Mouse (Mus musculus): ENCODE results near the gene Zc3h6. TPM values are rescaled to one million over a fixed set of nuclear protein-coding genes. Genes with fewer than 3 reads are reported as not detected.

Zc3h6 gene
- total RNA-seq, 1 experiment: 0.98 TPM

- H3K9ac ChIP-seq (ENCODE audit: insufficient read depth, low read depth, low read length, poor library complexity, severe bottlenecking): no peak overlapping the region
- DNase-seq (ENCODE audit: low read depth, low spot score): no peak
- H3K4me3 ChIP-seq (ENCODE audit: insufficient read depth in 1 of 2, low read depth in 1 of 2, low read length in 2 of 2, poor library complexity in 1 of 2, severe bottlenecking in 1 of 2): no peak overlapping the region
- H3K9me3 ChIP-seq (ENCODE audit: control insufficient read depth, insufficient read depth, low read depth, low read length): no peaks in the 10 kb centered on the region
- TF ChIP-seq ZNF384 (IDR thresholded peaks at IDR 0.05; ENCODE audit: low read depth, low read length) (no peak), MAFK (IDR thresholded peaks at IDR 0.05; ENCODE audit: insufficient read depth, low read depth, low read length) (no peak), CHD2 (IDR thresholded peaks at IDR 0.05; ENCODE audit: low read depth, low read length) (no peak), HCFC1 (IDR thresholded peaks at IDR 0.05; ENCODE audit: borderline replicate concordance, insufficient read depth, low read length) (no peak), ZC3H11A (IDR thresholded peaks at IDR 0.05; ENCODE audit: borderline replicate concordance, low read depth, low read length) (no peak)
- H3K36me3 ChIP-seq (ENCODE audit: control insufficient read depth, insufficient read depth, low read length, poor library complexity, severe bottlenecking): peaks cover 7% of the 10 kb centered on the region
- no peak overlapping the region for H3K27ac ChIP-seq (ENCODE audit: insufficient read depth, low read depth, low read length, poor library complexity, severe bottlenecking)
- in situ Hi-C loops (cut with MboI; ENCODE audit: low sequenced_read_pairs in 2 of 2, unreplicated experiment in 2 of 2): no loop called here
- no peaks in the 10 kb centered on the region; a peak in 1 of 4 replicates for H3K4me1 ChIP-seq (ENCODE audit: control insufficient read depth in 2 of 2, insufficient read depth in 2 of 2, low read length in 2 of 2, poor library complexity in 1 of 2)
Observed at GRCm38 (mm10) chr2:128936256-128936655, 30.9 kb upstream of the Zc3h6 start.

DNA sequence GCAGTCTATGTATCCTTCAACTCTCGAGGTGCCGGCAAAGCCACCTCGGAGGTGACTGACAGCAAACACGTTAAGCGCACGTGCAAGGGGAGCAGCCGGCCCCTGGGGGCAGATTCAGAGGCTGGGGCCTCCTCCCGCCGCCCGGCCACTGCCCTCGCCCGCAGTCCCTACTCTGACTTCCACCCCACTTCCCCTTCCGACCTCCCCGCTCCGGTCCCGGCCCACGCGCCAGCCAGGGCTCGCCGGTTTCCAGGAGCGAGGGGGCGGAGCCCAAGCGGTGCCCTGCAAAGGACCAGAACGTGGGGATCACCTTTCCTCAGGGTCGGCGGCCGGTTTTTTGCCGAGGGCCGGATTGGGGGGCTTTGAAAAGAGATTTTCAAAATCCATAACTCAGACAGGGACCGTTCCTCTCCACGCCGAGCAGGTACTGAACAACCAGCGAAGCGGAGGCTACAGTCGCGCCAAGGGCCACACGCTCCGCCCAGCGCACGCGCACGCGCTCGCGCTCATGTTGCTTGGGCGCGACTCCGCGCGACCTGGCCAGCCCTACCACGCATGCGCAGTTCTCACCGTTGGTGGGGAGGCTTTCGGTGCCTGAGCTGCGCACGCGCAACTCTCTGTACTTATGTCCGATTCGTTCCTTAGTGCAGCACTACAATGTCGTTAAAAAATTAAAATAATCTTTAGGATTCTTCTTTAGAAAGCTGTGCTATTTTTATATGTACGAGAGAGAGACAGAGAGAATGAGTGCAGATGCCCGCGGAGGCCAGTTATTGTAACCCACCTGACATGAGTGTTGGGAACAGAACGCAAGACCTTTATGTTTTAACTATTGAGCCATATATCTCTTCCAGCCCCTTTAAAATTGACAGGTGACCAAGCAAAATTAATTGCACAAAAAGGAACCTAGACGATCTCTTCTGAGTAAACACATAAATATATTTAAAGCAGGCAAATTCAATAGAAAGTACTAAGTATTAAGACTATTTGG, 23.4 kb upstream of the Zc3h6 start, which contains the start of gene Zc3h8:
Zc3h8 (minus strand) TSS at position 540 of the 991 bp plus-strand sequence.
- TF ChIP-seq ZC3H11A (IDR thresholded peaks at IDR 0.05; ENCODE audit: borderline replicate concordance, low read depth, low read length) (no peak), HCFC1 (IDR thresholded peaks at IDR 0.05; ENCODE audit: borderline replicate concordance, insufficient read depth, low read length) (peak; percentile 67; the same call in 1 of the 2 replicates), ZNF384 (IDR thresholded peaks at IDR 0.05; ENCODE audit: low read depth, low read length) (no peak), CHD2 (IDR thresholded peaks at IDR 0.05; ENCODE audit: low read depth, low read length) (no peak), MAFK (IDR thresholded peaks at IDR 0.05; ENCODE audit: insufficient read depth, low read depth, low read length) (no peak)
- no peaks in the 10 kb centered on the region for H3K4me1 ChIP-seq (ENCODE audit: control insufficient read depth in 2 of 2, insufficient read depth in 2 of 2, low read length in 2 of 2, poor library complexity in 1 of 2)
- in situ Hi-C loops (cut with MboI; ENCODE audit: low sequenced_read_pairs in 2 of 2, unreplicated experiment in 2 of 2): no loop called here

GRCm38 (mm10) chr2:128947962-128948588, 19.1 kb upstream of the Zc3h6 start:
- Histone ChIP-seq H3K4me3 (ENCODE audit: insufficient read depth in 1 of 2, low read depth in 1 of 2, low read length in 2 of 2, poor library complexity in 1 of 2, severe bottlenecking in 1 of 2) (no peak overlapping the region), H3K4me1 (ENCODE audit: control insufficient read depth in 2 of 2, insufficient read depth in 2 of 2, low read length in 2 of 2, poor library complexity in 1 of 2) (no peaks in the 10 kb centered on the region), H3K9me3 (ENCODE audit: control insufficient read depth, insufficient read depth, low read depth, low read length) (no peaks in the 10 kb centered on the region), H3K27ac (ENCODE audit: insufficient read depth, low read depth, low read length, poor library complexity, severe bottlenecking) (no peak overlapping the region), H3K36me3 (ENCODE audit: control insufficient read depth, insufficient read depth, low read length, poor library complexity, severe bottlenecking) (no peaks in the 10 kb centered on the region), H3K9ac (ENCODE audit: insufficient read depth, low read depth, low read length, poor library complexity, severe bottlenecking) (no peak overlapping the region)
- in situ Hi-C loops (cut with MboI; ENCODE audit: low sequenced_read_pairs in 2 of 2, unreplicated experiment in 2 of 2): no loop called here
- DNase-seq (ENCODE audit: low read depth, low spot score): peak; percentile 37
- TF ChIP-seq ZNF384 (IDR thresholded peaks at IDR 0.05; ENCODE audit: low read depth, low read length) (no peak), CHD2 (IDR thresholded peaks at IDR 0.05; ENCODE audit: low read depth, low read length) (no peak), HCFC1 (IDR thresholded peaks at IDR 0.05; ENCODE audit: borderline replicate concordance, insufficient read depth, low read length) (no peak), MAFK (IDR thresholded peaks at IDR 0.05; ENCODE audit: insufficient read depth, low read depth, low read length) (no peak), ZC3H11A (IDR thresholded peaks at IDR 0.05; ENCODE audit: borderline replicate concordance, low read depth, low read length) (no peak; the same call in 1 of the 2 replicates)

More for the DNA sequence above, 23.4 kb upstream of the Zc3h6 start, which contains the start of gene Zc3h8:
- H3K36me3 ChIP-seq (ENCODE audit: control insufficient read depth, insufficient read depth, low read length, poor library complexity, severe bottlenecking): 0 out of 2 replicates have a peak, but pooled peaks cover 3% of the 10 kb centered on the region
- H3K9ac ChIP-seq (ENCODE audit: insufficient read depth, low read depth, low read length, poor library complexity, severe bottlenecking): peak within 1 kb of the TSS; percentile 85
- H3K9me3 ChIP-seq (ENCODE audit: control insufficient read depth, insufficient read depth, low read depth, low read length): no peaks in the 10 kb centered on the region
- H3K4me3 ChIP-seq (ENCODE audit: insufficient read depth in 1 of 2, low read depth in 1 of 2, low read length in 2 of 2, poor library complexity in 1 of 2, severe bottlenecking in 1 of 2): peak within 1 kb of the TSS; percentile 76 to 81
- DNase-seq (ENCODE audit: low read depth, low spot score): peak; percentile 91
- peak within 1 kb of the TSS; percentile 43; the same call in 1 of the 2 replicates for H3K27ac ChIP-seq (ENCODE audit: insufficient read depth, low read depth, low read length, poor library complexity, severe bottlenecking)

GRCm38 (mm10) chr2:128954186-128954585, 13.0 kb upstream of the Zc3h6 start:
- TF ChIP-seq HCFC1 (IDR thresholded peaks at IDR 0.05; ENCODE audit: borderline replicate concordance, insufficient read depth, low read length) (no peak), CHD2 (IDR thresholded peaks at IDR 0.05; ENCODE audit: low read depth, low read length) (no peak), MAFK (IDR thresholded peaks at IDR 0.05; ENCODE audit: insufficient read depth, low read depth, low read length) (no peak), ZNF384 (IDR thresholded peaks at IDR 0.05; ENCODE audit: low read depth, low read length) (no peak), ZC3H11A (IDR thresholded peaks at IDR 0.05; ENCODE audit: borderline replicate concordance, low read depth, low read length) (no peak)
- DNase-seq (ENCODE audit: low read depth, low spot score): no peak

More at GRCm38 (mm10) chr2:128954186-128954585, 13.0 kb upstream of the Zc3h6 start:
- no peaks in the 10 kb centered on the region for H3K4me1 ChIP-seq (ENCODE audit: control insufficient read depth in 2 of 2, insufficient read depth in 2 of 2, low read length in 2 of 2, poor library complexity in 1 of 2)
- H3K9ac ChIP-seq (ENCODE audit: insufficient read depth, low read depth, low read length, poor library complexity, severe bottlenecking): no peak overlapping the region
- in situ Hi-C loops (cut with MboI; ENCODE audit: low sequenced_read_pairs in 2 of 2, unreplicated experiment in 2 of 2): no loop called here
- H3K9me3 ChIP-seq (ENCODE audit: control insufficient read depth, insufficient read depth, low read depth, low read length): no peaks in the 10 kb centered on the region
- no peaks in the 10 kb centered on the region for H3K36me3 ChIP-seq (ENCODE audit: control insufficient read depth, insufficient read depth, low read length, poor library complexity, severe bottlenecking)
- no peak overlapping the region for H3K4me3 ChIP-seq (ENCODE audit: insufficient read depth in 1 of 2, low read depth in 1 of 2, low read length in 2 of 2, poor library complexity in 1 of 2, severe bottlenecking in 1 of 2)
- H3K27ac ChIP-seq (ENCODE audit: insufficient read depth, low read depth, low read length, poor library complexity, severe bottlenecking): no peak overlapping the region
